Mouse (Mus musculus): ENCODE measurements around the gene Snap25.

GRCm38 (mm10) chr2:136816717-136817400 is 103.6 kb downstream of the Snap25 start:
- no peak for TF ChIP-seq CTCF (IDR thresholded peaks at IDR 0.05)
- TF ChIP-seq POLR2A (IDR thresholded peaks at IDR 0.05; ENCODE audit: insufficient read depth, low read depth, low read length): no peak
- TF ChIP-seq EP300 (IDR thresholded peaks at IDR 0.05; ENCODE audit: insufficient read depth, low read depth, low read length): no peak
